Mouse (Mus musculus) erythroblast, embryonic 14.5 days (primary cell): ENCODE data around the gene Hspa1b. TPM values are rescaled to one million over a fixed set of nuclear protein-coding genes. Genes with fewer than 3 reads are reported as not detected.

Experiments used
- H3K27me3 ChIP-seq: 2 replicates; pipeline ENCODE4 v1.6.1; 2012; ENCODE audit warnings: inconsistent platforms; ENCODE audit not compliant: control insufficient read depth
- H3K36me3 ChIP-seq: 2 replicates; pipeline ENCODE4 v1.6.1; 2012; ENCODE audit warnings: mild to moderate bottlenecking, inconsistent platforms; ENCODE audit not compliant: control insufficient read depth
- H3K4me1 ChIP-seq: 2 replicates; pipeline ENCODE4 v1.6.1; 2012; ENCODE audit warnings: inconsistent platforms; ENCODE audit not compliant: control insufficient read depth
- H3K4me3 ChIP-seq: replicated peaks from 2 replicates; pipeline ENCODE3; 2012; ENCODE audit warnings: moderate library complexity, mild to moderate bottlenecking, inconsistent platforms
- H3K9me3 ChIP-seq: 2 replicates; pipeline ENCODE4 v1.6.1; 2012; ENCODE audit warnings: low read length, inconsistent platforms, mixed read lengths; ENCODE audit not compliant: control insufficient read depth
- GATA1 ChIP-seq: IDR thresholded peaks from 2 replicates; pipeline ENCODE4 v1.6.1; 2012; ENCODE audit warnings: low read length, inconsistent platforms, mixed read lengths
- TAL1 ChIP-seq: IDR thresholded peaks from 3 replicates; pipeline ENCODE4 v1.6.1; 2012; ENCODE audit warnings: low read length, inconsistent platforms, mixed read lengths
- polyA plus RNA-seq: library from polyadenylated mRNA; stranded (reverse); fragments of >175 nt; gene quantifications from 2 replicates; pipeline ENCODE4 v1.2.3, GENCODE M21; 2012

Hspa1b gene
- polyA plus RNA-seq, 1 experiment: 454 TPM

DNA sequence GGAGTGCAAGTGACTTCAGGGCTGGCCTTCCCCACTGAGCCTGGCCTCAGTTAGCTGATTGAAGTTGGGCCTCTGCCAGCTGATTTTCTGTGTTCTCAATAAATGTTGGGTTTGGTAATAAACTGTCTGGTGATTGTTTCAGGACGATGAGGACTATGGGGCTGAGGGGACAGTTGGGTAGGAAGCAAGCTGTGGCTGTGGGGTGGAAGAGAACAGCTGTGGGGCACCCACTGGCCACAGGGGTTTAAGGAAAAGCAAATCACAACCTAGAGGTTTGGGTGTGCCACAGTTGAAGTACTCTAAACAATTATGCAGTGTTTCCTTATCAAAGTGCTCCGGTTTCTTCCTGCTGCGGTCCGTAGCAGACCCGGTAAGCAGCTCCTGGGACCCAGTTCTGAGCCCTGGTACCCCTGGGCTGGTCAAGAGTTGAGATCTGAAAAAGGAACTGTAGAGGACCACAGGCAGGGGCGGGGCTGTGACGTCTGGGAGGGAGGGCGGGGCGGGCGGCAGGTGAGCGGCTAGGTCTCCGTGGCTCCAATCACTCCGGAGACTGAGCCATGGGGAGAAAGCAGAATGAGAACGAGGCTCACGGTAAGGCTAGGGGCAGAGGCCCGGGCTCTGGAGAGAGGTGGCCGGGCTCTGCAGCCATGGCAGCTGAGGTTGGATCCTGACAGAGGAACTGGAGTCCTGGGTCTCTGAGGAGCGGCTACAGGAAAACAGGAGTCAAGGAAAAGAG is 44.9 kb downstream of the Hspa1b start, which contains the start of gene Slc44a4:
Gene Slc44a4 (plus strand): TSS at position 537 of the 736 bp plus-strand sequence.
- TF ChIP-seq TAL1: no peak
- no peak for TF ChIP-seq GATA1
- no peak within 1 kb of the TSS for H3K4me3 ChIP-seq

DNA sequence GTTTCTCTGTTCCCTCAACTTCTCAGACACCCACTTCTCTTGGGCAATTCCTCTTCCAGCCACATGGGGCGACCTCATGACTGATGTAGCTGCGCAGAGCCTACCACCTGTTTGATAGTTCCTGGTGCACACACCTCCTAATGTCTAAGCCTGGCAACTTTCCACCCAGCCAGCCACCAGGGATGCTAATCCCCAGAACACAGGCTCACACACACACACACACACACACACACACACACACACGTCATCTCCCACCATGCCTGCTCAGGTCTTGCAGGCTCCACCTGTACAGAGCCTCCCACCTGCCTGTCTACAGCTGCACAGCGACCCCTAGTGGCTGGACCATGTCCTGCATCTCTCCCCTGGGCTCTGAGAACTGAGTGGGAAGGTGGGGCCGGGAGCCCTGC is 47.1 kb downstream of the Hspa1b start:
- H3K4me3 ChIP-seq: no peak overlapping the region
- no peaks in the 10 kb centered on the region for H3K27me3 ChIP-seq
- no peak for TF ChIP-seq GATA1
- peaks cover 4% of the 10 kb centered on the region for H3K4me1 ChIP-seq
- H3K36me3 ChIP-seq: peaks cover 67% of the 10 kb centered on the region
- H3K9me3 ChIP-seq: no peaks in the 10 kb centered on the region

More for the DNA sequence above, 44.9 kb downstream of the Hspa1b start, which contains the start of gene Slc44a4:
- Histone ChIP-seq H3K36me3 (peaks cover 46% of the 10 kb centered on the region), H3K4me1 (peaks cover 4% of the 10 kb centered on the region), H3K27me3 (no peaks in the 10 kb centered on the region), H3K9me3 (no peaks in the 10 kb centered on the region)

DNA sequence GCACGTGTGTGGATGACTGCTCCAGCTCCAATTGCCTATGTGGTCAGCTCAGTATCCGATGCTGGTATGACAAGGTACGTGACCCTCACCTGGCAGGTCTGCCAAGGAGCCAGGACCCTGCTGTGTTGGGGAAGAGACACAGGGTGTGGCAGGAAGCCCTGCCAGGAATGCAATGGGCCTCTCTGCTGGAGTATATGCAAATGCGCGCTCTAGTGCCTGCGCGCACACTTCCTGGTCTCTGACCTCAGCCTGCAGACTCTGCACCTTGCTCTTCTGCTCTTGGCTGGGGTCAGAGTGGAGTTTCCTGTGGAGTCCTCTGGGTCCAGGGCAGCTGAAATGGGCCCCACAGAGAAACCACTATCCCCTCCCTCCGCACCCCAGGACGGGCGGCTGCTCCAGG is 48.1 kb downstream of the Hspa1b start:
- peaks cover 4% of the 10 kb centered on the region for H3K4me1 ChIP-seq
- H3K4me3 ChIP-seq: no peak overlapping the region
- peaks cover 77% of the 10 kb centered on the region for H3K36me3 ChIP-seq
- no peaks in the 10 kb centered on the region for H3K27me3 ChIP-seq
- no peaks in the 10 kb centered on the region for H3K9me3 ChIP-seq
- TF ChIP-seq TAL1 (no peak), GATA1 (no peak)

Other genes starting within 250 kb of the Hspa1b start
- 0.05 TPM in 1 of 2 replicates, not detected in the other for gene C4b, start 215.4 kb downstream of the Hspa1b start, polyA plus RNA-seq
- gene Cyp21a1, start 154.7 kb downstream of the Hspa1b start, polyA plus RNA-seq: not detected in 2 replicates
- gene Stk19, start 122.3 kb downstream of the Hspa1b start, polyA plus RNA-seq: 6.3 and 6.7 TPM in 2 replicates
- gene Dxo, start 122.2 kb downstream of the Hspa1b start, polyA plus RNA-seq: 15.3 and 22.0 TPM in 2 replicates
- gene Skiv2l, start 109.0 kb downstream of the Hspa1b start, polyA plus RNA-seq: 6.7 and 8.9 TPM in 2 replicates
- 30.9 and 32.9 TPM in 2 replicates for gene Nelfe, start 108.8 kb downstream of the Hspa1b start, polyA plus RNA-seq
- 0.11 TPM in 1 of 2 replicates, not detected in the other for gene Cfb, start 96.7 kb downstream of the Hspa1b start, polyA plus RNA-seq
- gene Zbtb12, start 79.8 kb downstream of the Hspa1b start, polyA plus RNA-seq: 0.24 and 0.25 TPM in 2 replicates
- gene Gm20547, start 77.2 kb downstream of the Hspa1b start, polyA plus RNA-seq: not detected in 2 replicates
- gene C2, start 61.0 kb downstream of the Hspa1b start, polyA plus RNA-seq: 0.13 and 0.17 TPM in 2 replicates
- 6.2 and 6.4 TPM in 2 replicates for gene Ehmt2, start 60.8 kb downstream of the Hspa1b start, polyA plus RNA-seq
- gene Slc44a4, start 44.8 kb downstream of the Hspa1b start, polyA plus RNA-seq: not detected in 2 replicates
- gene Neu1, start 28.0 kb downstream of the Hspa1b start, polyA plus RNA-seq: 0.31 and 0.38 TPM in 2 replicates
- gene Gm20481, start 10.7 kb upstream of the Hspa1b start, polyA plus RNA-seq: not detected in 2 replicates
- 195 and 214 TPM in 2 replicates for gene Hspa1a, start 12.9 kb upstream of the Hspa1b start, polyA plus RNA-seq
- gene Hspa1l, start 13.5 kb upstream of the Hspa1b start, polyA plus RNA-seq: 0.04 TPM in 1 of 2 replicates, not detected in the other
- gene Lsm2, start 22.6 kb upstream of the Hspa1b start, polyA plus RNA-seq: 15.9 and 21.4 TPM in 2 replicates
- 41.7 and 44.9 TPM in 2 replicates for gene Vars, start 41.7 kb upstream of the Hspa1b start, polyA plus RNA-seq
- 0.01 TPM in 2 replicates for gene Vwa7, start 57.3 kb upstream of the Hspa1b start, polyA plus RNA-seq
- gene Sapcd1, start 68.8 kb upstream of the Hspa1b start, polyA plus RNA-seq: 0.87 and 0.97 TPM in 2 replicates
- 0.90 and 1.3 TPM in 2 replicates for gene Msh5, start 87.5 kb upstream of the Hspa1b start, polyA plus RNA-seq
- gene Clic1, start 90.7 kb upstream of the Hspa1b start, polyA plus RNA-seq: 5.1 and 6.0 TPM in 2 replicates
- 0.78 and 0.92 TPM in 2 replicates for gene Ddah2, start 99.8 kb upstream of the Hspa1b start, polyA plus RNA-seq
- gene Ly6g6c, start 106.2 kb upstream of the Hspa1b start, polyA plus RNA-seq: not detected in 2 replicates
- gene Mpig6b, start 106.9 kb upstream of the Hspa1b start, polyA plus RNA-seq: 0.05 TPM in 1 of 2 replicates, not detected in the other
- gene Ly6g6e, start 117.7 kb upstream of the Hspa1b start, polyA plus RNA-seq: not detected in 2 replicates
- not detected in 2 replicates for gene Ly6g6d, start 118.8 kb upstream of the Hspa1b start, polyA plus RNA-seq
- gene Ly6g6f, start 126.4 kb upstream of the Hspa1b start, polyA plus RNA-seq: 0.07 and 0.08 TPM in 2 replicates
- 10.1 and 10.3 TPM in 2 replicates for gene Abhd16a, start 130.0 kb upstream of the Hspa1b start, polyA plus RNA-seq
- not detected in 2 replicates for gene Ly6g5c, start 149.0 kb upstream of the Hspa1b start, polyA plus RNA-seq
- gene Ly6g5b, start 156.2 kb upstream of the Hspa1b start, polyA plus RNA-seq: 0.03 TPM in 1 of 2 replicates, not detected in the other
- gene Gpank1, start 162.2 kb upstream of the Hspa1b start, polyA plus RNA-seq: 11.0 and 12.4 TPM in 2 replicates
- 10.2 and 11.2 TPM in 2 replicates for gene Csnk2b, start 162.8 kb upstream of the Hspa1b start, polyA plus RNA-seq
- 0.27 and 0.48 TPM in 2 replicates for gene D17H6S53E, start 167.1 kb upstream of the Hspa1b start, polyA plus RNA-seq
- 0.10 and 0.20 TPM in 2 replicates for gene Apom, start 172.8 kb upstream of the Hspa1b start, polyA plus RNA-seq
- gene Bag6, start 175.9 kb upstream of the Hspa1b start, polyA plus RNA-seq: 88.8 and 102 TPM in 2 replicates
- 70.4 and 133 TPM in 2 replicates for gene Prrc2a, start 205.7 kb upstream of the Hspa1b start, polyA plus RNA-seq
- gene Aif1, start 216.8 kb upstream of the Hspa1b start, polyA plus RNA-seq: 0.27 TPM in 1 of 2 replicates, not detected in the other
- gene Lst1, start 229.2 kb upstream of the Hspa1b start, polyA plus RNA-seq: not detected in 2 replicates
- 0.07 and 0.08 TPM in 2 replicates for gene Ltb, start 235.2 kb upstream of the Hspa1b start, polyA plus RNA-seq
- gene Tnf, start 242.8 kb upstream of the Hspa1b start, polyA plus RNA-seq: 0.07 and 0.09 TPM in 2 replicates
- gene Lta, start 246.1 kb upstream of the Hspa1b start, polyA plus RNA-seq: 0.03 TPM in 1 of 2 replicates, not detected in the other